Mouse (Mus musculus): Measurements from ENCODE around the gene Rxrb. TPM values are rescaled to one million over a fixed set of nuclear protein-coding genes. Genes with fewer than 3 reads are reported as not detected.

Rxrb gene
- polyA plus RNA-seq, 1 experiment from 2014 or later, result 64.7 TPM

- H3K4me2 ChIP-seq, result no peak overlapping the region
These were observed 5.0 kb downstream of the Rxrb start for GRCm38 (mm10) chr17:34036647-34037046.

DNA sequence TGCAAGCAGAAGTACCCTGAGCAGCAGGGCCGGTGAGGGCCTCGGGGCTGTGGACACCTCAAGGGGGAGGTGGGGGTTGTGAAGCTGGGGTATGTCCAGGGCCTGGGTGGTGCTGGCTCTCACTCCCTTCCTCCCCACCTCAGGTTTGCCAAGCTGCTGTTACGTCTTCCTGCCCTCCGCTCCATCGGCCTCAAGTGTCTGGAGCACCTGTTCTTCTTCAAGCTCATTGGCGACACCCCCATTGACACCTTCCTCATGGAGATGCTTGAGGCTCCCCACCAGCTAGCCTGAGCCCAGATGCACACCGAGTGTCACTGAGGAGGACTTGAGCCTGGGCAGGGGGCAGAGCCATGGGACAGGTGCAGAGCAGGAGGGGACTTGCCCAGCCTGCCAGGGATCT lies 5.6 kb downstream of the Rxrb start:
- no peak overlapping the region for H3K4me2 ChIP-seq
- H3K9me3 ChIP-seq, result no peaks in the 10 kb centered on the region
- 96% methylated on average over 7 of the region's 7 CpGs for WGBS
- no peak for ATAC-seq (replicated peaks)
- H3K36me3 ChIP-seq (replicated peaks), result peaks cover 23% of the 10 kb centered on the region
- no peak overlapping the region for H3K4me3 ChIP-seq
- peaks cover 42% of the 10 kb centered on the region for H3K4me1 ChIP-seq
- no peaks in the 10 kb centered on the region for H3K27me3 ChIP-seq (replicated peaks)
- no peak overlapping the region for H3K27ac ChIP-seq
- no peak overlapping the region for H3K9ac ChIP-seq

More at GRCm38 (mm10) chr17:34036647-34037046, 5.0 kb downstream of the Rxrb start:
- H3K27ac ChIP-seq, result no peak overlapping the region
- WGBS, result 81% methylated on average over 10 of the region's 10 CpGs
- H3K4me3 ChIP-seq, result no peak overlapping the region
- H3K36me3 ChIP-seq (replicated peaks), result peaks cover 23% of the 10 kb centered on the region
- no peaks in the 10 kb centered on the region for H3K27me3 ChIP-seq (replicated peaks)
- H3K9me3 ChIP-seq, result no peaks in the 10 kb centered on the region
- no peak overlapping the region for H3K9ac ChIP-seq
- peaks cover 42% of the 10 kb centered on the region for H3K4me1 ChIP-seq
- ATAC-seq (replicated peaks), result no peak

DNA sequence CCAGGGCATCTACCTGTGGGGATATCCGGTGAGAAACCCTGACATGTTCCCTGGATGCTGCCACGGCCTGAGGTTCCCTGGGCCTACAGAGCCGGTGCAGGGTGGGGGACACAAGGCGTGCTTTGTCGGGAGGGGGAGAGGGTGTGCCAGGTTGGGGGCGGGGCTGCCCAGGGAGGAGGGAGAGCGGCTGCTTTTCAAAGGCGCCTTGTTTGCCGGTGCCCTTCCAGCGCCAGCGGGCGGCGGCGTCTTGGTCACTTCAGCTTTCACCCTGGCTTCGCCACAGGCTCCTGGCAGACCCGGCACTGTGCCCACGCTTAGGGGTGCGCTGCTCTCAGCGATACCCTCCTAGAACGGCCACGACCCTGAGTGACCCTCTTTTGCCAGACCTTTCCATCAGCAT lies 6.8 kb downstream of the Rxrb start:
- H3K4me2 ChIP-seq, result peak overlapping the region; percentile 51
- no peaks in the 10 kb centered on the region for H3K9me3 ChIP-seq
- H3K4me1 ChIP-seq, result peaks cover 31% of the 10 kb centered on the region
- WGBS, result 9% methylated on average over 18 of the region's 21 CpGs
- peak overlapping the region; percentile 23 for H3K4me3 ChIP-seq
- ATAC-seq (replicated peaks), result no peak
- H3K27me3 ChIP-seq (replicated peaks), result no peaks in the 10 kb centered on the region
- H3K9ac ChIP-seq, result peak overlapping the region; percentile 33; the same call in 1 of the 2 replicates
- H3K27ac ChIP-seq, result no peak overlapping the region
- H3K36me3 ChIP-seq (replicated peaks), result peaks cover 23% of the 10 kb centered on the region

- H3K27me3 ChIP-seq (replicated peaks), result no peaks in the 10 kb centered on the region
- H3K9me3 ChIP-seq, result no peaks in the 10 kb centered on the region
- peak within 1 kb of the TSS; percentile 51 for H3K4me2 ChIP-seq
- H3K9ac ChIP-seq, result peak within 1 kb of the TSS; percentile 33
- WGBS, result 13% methylated on average over 28 of the region's 28 CpGs
- H3K27ac ChIP-seq, result no peak within 1 kb of the TSS; the same call in 1 of the 2 replicates
- peak within 1 kb of the TSS; percentile 23 for H3K4me3 ChIP-seq
- peaks cover 23% of the 10 kb centered on the region for H3K36me3 ChIP-seq (replicated peaks)
- peak; percentile 62 for ATAC-seq (replicated peaks)
- peaks cover 25% of the 10 kb centered on the region for H3K4me1 ChIP-seq
These were observed 7.4 kb downstream of the Rxrb start, which contains the start of gene Col11a2 for GRCm38 (mm10) chr17:34038878-34039561. Gene Col11a2, plus strand, starts transcription at chr17:34039437.

- Histone ChIP-seq H3K27me3 (replicated peaks) (no peaks in the 10 kb centered on the region), H3K4me3 (peak overlapping the region; percentile 23), H3K9me3 (no peaks in the 10 kb centered on the region), H3K4me1 (peaks cover 25% of the 10 kb centered on the region), H3K4me2 (peak overlapping the region; percentile 51), H3K9ac (peak overlapping the region; percentile 33; the same call in 1 of the 2 replicates), H3K36me3 (replicated peaks) (peaks cover 18% of the 10 kb centered on the region; the same call in 1 of the 2 replicates), H3K27ac (no peak overlapping the region; the same call in 1 of the 2 replicates)
- ATAC-seq (replicated peaks), result 0 out of 2 replicates have a peak, but pooled peaks have one; percentile 2
- WGBS, result 27% methylated on average over 17 of the region's 17 CpGs
These were observed 8.2 kb downstream of the Rxrb start for GRCm38 (mm10) chr17:34039562-34040450.

- ATAC-seq (replicated peaks), result no peak
- H3K4me2 ChIP-seq, result no peak overlapping the region
- H3K9me3 ChIP-seq, result no peaks in the 10 kb centered on the region
- no peaks in the 10 kb centered on the region for H3K36me3 ChIP-seq (replicated peaks)
- H3K4me1 ChIP-seq, result no peaks in the 10 kb centered on the region
- no peak overlapping the region for H3K27ac ChIP-seq
- H3K4me3 ChIP-seq, result no peak overlapping the region
- no peak overlapping the region for H3K9ac ChIP-seq
- WGBS, result 81% methylated on average over 14 of the region's 14 CpGs
- no peaks in the 10 kb centered on the region for H3K27me3 ChIP-seq (replicated peaks)
These were observed 14.3 kb downstream of the Rxrb start for GRCm38 (mm10) chr17:34045941-34046340.

- H3K36me3 ChIP-seq (replicated peaks), result no peaks in the 10 kb centered on the region
- no peak overlapping the region for H3K4me2 ChIP-seq
- H3K4me3 ChIP-seq, result no peak overlapping the region
- ATAC-seq (replicated peaks), result no peak
- no peak overlapping the region for H3K9ac ChIP-seq
- H3K9me3 ChIP-seq, result no peaks in the 10 kb centered on the region
- no peak overlapping the region for H3K27ac ChIP-seq
- no peaks in the 10 kb centered on the region for H3K27me3 ChIP-seq (replicated peaks)
- H3K4me1 ChIP-seq, result no peaks in the 10 kb centered on the region
- 93% methylated on average over 5 of the region's 5 CpGs for WGBS
These were observed 15.9 kb downstream of the Rxrb start for GRCm38 (mm10) chr17:34047404-34048050.

- ATAC-seq (replicated peaks), result no peak
- Histone ChIP-seq H3K27ac (no peak overlapping the region), H3K27me3 (replicated peaks) (no peaks in the 10 kb centered on the region), H3K4me3 (no peak overlapping the region), H3K4me2 (no peak overlapping the region), H3K36me3 (replicated peaks) (no peaks in the 10 kb centered on the region), H3K9me3 (no peaks in the 10 kb centered on the region), H3K4me1 (no peaks in the 10 kb centered on the region), H3K9ac (no peak overlapping the region)
- WGBS, result 90% methylated on average over 7 of the region's 7 CpGs
These were observed 25.6 kb downstream of the Rxrb start for GRCm38 (mm10) chr17:34057224-34057623.

- Histone ChIP-seq H3K9me3 (no peaks in the 10 kb centered on the region), H3K9ac (no peak overlapping the region), H3K27me3 (replicated peaks) (no peaks in the 10 kb centered on the region), H3K4me1 (no peaks in the 10 kb centered on the region), H3K4me2 (no peak overlapping the region), H3K4me3 (no peak overlapping the region), H3K36me3 (replicated peaks) (no peaks in the 10 kb centered on the region), H3K27ac (no peak overlapping the region)
- ATAC-seq (replicated peaks), result no peak
- WGBS, result 47% methylated on average over 3 of the region's 3 CpGs
These were observed 37.3 kb downstream of the Rxrb start for GRCm38 (mm10) chr17:34068864-34069263.

- Histone ChIP-seq H3K4me2 (no peak overlapping the region), H3K4me3 (no peak overlapping the region), H3K36me3 (replicated peaks) (no peaks in the 10 kb centered on the region), H3K27ac (no peak overlapping the region), H3K4me1 (peaks cover 9% of the 10 kb centered on the region), H3K9ac (no peak overlapping the region), H3K27me3 (replicated peaks) (peaks cover 7% of the 10 kb centered on the region), H3K9me3 (no peaks in the 10 kb centered on the region)
- ATAC-seq (replicated peaks), result no peak
- WGBS, result 76% methylated on average over 5 of the region's 5 CpGs
These were observed 40.5 kb downstream of the Rxrb start for GRCm38 (mm10) chr17:34072091-34072490.

- WGBS, result 43% methylated on average over 7 of the region's 7 CpGs
- Histone ChIP-seq H3K9ac (no peak overlapping the region), H3K27me3 (replicated peaks) (peaks cover 10% of the 10 kb centered on the region), H3K36me3 (replicated peaks) (no peaks in the 10 kb centered on the region), H3K27ac (no peak overlapping the region), H3K4me1 (peaks cover 9% of the 10 kb centered on the region), H3K9me3 (no peaks in the 10 kb centered on the region), H3K4me2 (no peak overlapping the region), H3K4me3 (no peak overlapping the region)
- no peak for ATAC-seq (replicated peaks)
These were observed 43.7 kb downstream of the Rxrb start for GRCm38 (mm10) chr17:34075271-34075670.

DNA sequence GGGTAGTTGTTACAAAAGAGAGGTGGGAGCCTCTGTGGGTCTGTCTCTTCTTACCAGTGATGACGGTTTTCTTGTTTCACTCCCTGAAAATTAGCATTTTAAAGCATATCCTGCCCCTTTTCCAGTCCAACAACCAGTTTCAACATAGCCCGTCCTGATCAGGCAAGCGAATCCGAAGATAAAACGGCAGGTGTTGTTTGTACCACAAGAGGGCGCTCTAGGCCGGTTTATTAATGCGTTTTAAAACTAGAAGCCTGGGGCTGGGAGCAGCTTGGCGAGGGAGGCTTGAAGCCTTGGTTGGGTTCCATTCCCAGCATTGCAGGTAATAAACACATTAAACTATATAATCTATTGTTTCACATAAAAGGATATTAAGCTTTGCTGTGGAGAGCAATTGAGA lies 45.9 kb downstream of the Rxrb start:
- no peaks in the 10 kb centered on the region for H3K36me3 ChIP-seq (replicated peaks)
- no peak overlapping the region for H3K4me2 ChIP-seq
- H3K27me3 ChIP-seq (replicated peaks), result peaks cover 10% of the 10 kb centered on the region
- no peak overlapping the region for H3K27ac ChIP-seq
- ATAC-seq (replicated peaks), result no peak
- peaks cover 9% of the 10 kb centered on the region for H3K4me1 ChIP-seq
- H3K9me3 ChIP-seq, result no peaks in the 10 kb centered on the region
- WGBS, result 3% methylated on average over 9 of the region's 9 CpGs
- no peak overlapping the region for H3K4me3 ChIP-seq
- H3K9ac ChIP-seq, result no peak overlapping the region; the same call in 1 of the 2 replicates

Measured in midbrain, embryonic 15.5 days (tissue).